Mouse (Mus musculus): ENCODE results near the gene Arf6. TPM values are rescaled to one million over a fixed set of nuclear protein-coding genes. Genes with fewer than 3 reads are reported as not detected.

Gene Arf6
- 21.8 TPM in 2 replicates for polyA plus RNA-seq (2015; fragmentation: Nextera tagmentation; extraction: Ambion mirVana)

DNA sequence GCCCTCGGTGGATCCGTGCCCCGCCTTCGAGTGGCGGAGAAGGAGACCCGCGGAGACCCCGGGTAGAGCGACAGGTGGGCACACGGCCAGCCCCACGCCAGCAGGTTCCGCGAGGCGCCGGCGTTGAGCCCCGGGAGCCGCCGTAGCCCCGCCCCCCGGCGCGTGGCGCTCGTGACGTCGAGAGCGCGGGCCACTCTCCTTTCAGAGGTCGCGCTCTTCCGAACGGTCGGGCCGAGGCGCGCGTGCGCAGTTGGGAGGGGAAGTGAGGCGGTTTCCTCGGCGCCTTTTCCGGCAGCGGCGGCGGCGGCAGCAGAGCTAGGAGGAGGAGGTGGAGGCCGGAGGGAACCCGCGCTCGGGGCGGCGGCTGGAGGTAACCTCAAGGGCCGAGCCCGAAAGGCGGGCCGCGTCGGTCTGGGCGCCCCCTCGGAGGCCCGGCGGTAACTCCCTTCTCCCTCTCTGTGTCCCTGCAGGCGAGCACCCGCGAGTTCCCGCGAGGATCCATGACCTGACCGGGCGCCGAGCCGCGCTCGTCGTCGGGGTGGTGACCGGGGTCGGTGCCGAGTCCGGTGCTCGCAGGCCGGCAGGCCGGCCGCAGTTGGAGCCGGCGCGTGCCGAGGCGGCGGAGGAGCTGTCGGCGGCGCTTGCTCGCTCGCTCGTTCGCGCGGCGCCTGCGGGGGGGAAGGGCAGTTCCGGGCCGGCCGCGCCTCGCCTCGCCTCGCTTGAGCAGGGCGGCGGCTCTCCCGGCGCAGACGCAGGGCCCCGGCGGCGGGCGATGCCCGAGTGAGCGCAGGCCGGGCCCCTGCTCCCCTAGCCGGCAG is at the start of gene Arf6, which contains the start of gene Gm9887:
Gene Arf6 (plus strand): TSS at position 297 of the 818 bp plus-strand sequence.
Gene Gm9887 (minus strand): TSS at position 605 of the 818 bp plus-strand sequence.
- no peaks in the 10 kb centered on the region for H3K9me3 ChIP-seq (replicated peaks; ENCODE audit: control insufficient read depth, low read length)
- H3K9ac ChIP-seq (ENCODE audit: low read depth, low read length), result peak within 1 kb of the TSS; percentile 100
- ATAC-seq (ENCODE audit: low read depth), result peak; percentile 87
- peak within 1 kb of the TSS; percentile 99 for H3K27ac ChIP-seq (ENCODE audit: low read length)
- peak within 1 kb of the TSS; percentile 97 for H3K4me3 ChIP-seq (ENCODE audit: low read depth, low read length)
- no peaks in the 10 kb centered on the region for H3K36me3 ChIP-seq (ENCODE audit: control insufficient read depth, insufficient read depth)
- peak within 1 kb of the TSS; percentile 90 for H3K4me2 ChIP-seq (ENCODE audit: low read depth, low read length)
- 0% methylated on average over 106 of the region's 121 CpGs for WGBS (ENCODE audit: insufficient replicate concordance)
- peaks cover 21% of the 10 kb centered on the region for H3K4me1 ChIP-seq (ENCODE audit: control insufficient read depth, low read depth, low read length)
- no peaks in the 10 kb centered on the region for H3K27me3 ChIP-seq (ENCODE audit: control insufficient read depth, insufficient read depth, low read depth, low read length)

- Histone ChIP-seq H3K27me3 (ENCODE audit: control insufficient read depth, insufficient read depth, low read depth, low read length) (no peaks in the 10 kb centered on the region), H3K36me3 (ENCODE audit: control insufficient read depth, insufficient read depth) (peaks cover 7% of the 10 kb centered on the region; the same call in 1 of the 2 replicates), H3K9me3 (replicated peaks; ENCODE audit: control insufficient read depth, low read length) (no peaks in the 10 kb centered on the region), H3K27ac (ENCODE audit: low read length) (no peak overlapping the region), H3K9ac (ENCODE audit: low read depth, low read length) (no peak overlapping the region), H3K4me3 (ENCODE audit: low read depth, low read length) (no peak overlapping the region), H3K4me2 (ENCODE audit: low read depth, low read length) (no peak overlapping the region), H3K4me1 (ENCODE audit: control insufficient read depth, low read depth, low read length) (no peaks in the 10 kb centered on the region)
- no peak for ATAC-seq (ENCODE audit: low read depth)
- 78% methylated on average over 3 of the region's 3 CpGs for WGBS (ENCODE audit: insufficient replicate concordance)
These were observed 40.8 kb upstream of the Arf6 start for GRCm38 (mm10) chr12:69331187-69331586.

- Histone ChIP-seq H3K9me3 (replicated peaks; ENCODE audit: control insufficient read depth, low read length) (no peaks in the 10 kb centered on the region), H3K4me3 (ENCODE audit: low read depth, low read length) (no peak overlapping the region), H3K27ac (ENCODE audit: low read length) (no peak overlapping the region; the same call in 1 of the 2 replicates), H3K9ac (ENCODE audit: low read depth, low read length) (no peak overlapping the region), H3K4me2 (ENCODE audit: low read depth, low read length) (no peak overlapping the region), H3K36me3 (ENCODE audit: control insufficient read depth, insufficient read depth) (peaks cover 11% of the 10 kb centered on the region), H3K27me3 (ENCODE audit: control insufficient read depth, insufficient read depth, low read depth, low read length) (no peaks in the 10 kb centered on the region), H3K4me1 (ENCODE audit: control insufficient read depth, low read depth, low read length) (no peaks in the 10 kb centered on the region)
- WGBS (ENCODE audit: insufficient replicate concordance), result 55% methylated on average over 1 of the region's 1 CpGs
- no peak for ATAC-seq (ENCODE audit: low read depth)
These were observed 39.8 kb upstream of the Arf6 start for GRCm38 (mm10) chr12:69332147-69332546.

- no peak overlapping the region for H3K9ac ChIP-seq (ENCODE audit: low read depth, low read length)
- no peaks in the 10 kb centered on the region for H3K27me3 ChIP-seq (ENCODE audit: control insufficient read depth, insufficient read depth, low read depth, low read length)
- no peak overlapping the region for H3K4me3 ChIP-seq (ENCODE audit: low read depth, low read length)
- no peaks in the 10 kb centered on the region for H3K9me3 ChIP-seq (replicated peaks; ENCODE audit: control insufficient read depth, low read length)
- H3K27ac ChIP-seq (ENCODE audit: low read length), result no peak overlapping the region
- H3K36me3 ChIP-seq (ENCODE audit: control insufficient read depth, insufficient read depth), result peaks cover 14% of the 10 kb centered on the region
- WGBS (ENCODE audit: insufficient replicate concordance), result 81% methylated on average over 2 of the region's 2 CpGs
- no peak for ATAC-seq (ENCODE audit: low read depth)
- no peak overlapping the region for H3K4me2 ChIP-seq (ENCODE audit: low read depth, low read length)
- H3K4me1 ChIP-seq (ENCODE audit: control insufficient read depth, low read depth, low read length), result no peaks in the 10 kb centered on the region
These were observed 38.4 kb upstream of the Arf6 start for GRCm38 (mm10) chr12:69333547-69333946.

DNA sequence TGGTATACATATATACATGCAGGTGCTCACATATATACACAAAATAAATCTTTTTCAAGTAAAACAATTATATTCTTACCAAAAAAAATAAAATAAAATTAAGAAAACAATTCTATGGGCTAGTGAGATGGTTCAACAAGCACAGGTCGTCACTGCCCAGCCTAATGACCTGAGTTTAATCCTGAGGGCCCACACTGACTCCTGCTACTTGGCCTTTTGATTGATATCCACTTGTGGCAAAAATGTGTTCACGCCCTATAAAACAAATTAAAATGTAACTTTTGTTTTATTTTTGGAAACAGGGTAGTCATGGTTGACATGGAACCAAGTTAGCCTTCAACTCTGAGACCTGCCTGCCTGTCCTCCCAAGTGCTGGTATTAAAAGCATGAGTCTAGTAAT is 22.0 kb upstream of the Arf6 start:
- 65% methylated on average over 2 of the region's 2 CpGs for WGBS (ENCODE audit: insufficient replicate concordance)
- no peak overlapping the region for H3K27ac ChIP-seq (ENCODE audit: low read length)
- H3K36me3 ChIP-seq (ENCODE audit: control insufficient read depth, insufficient read depth), result peaks cover 32% of the 10 kb centered on the region
- no peak overlapping the region for H3K4me2 ChIP-seq (ENCODE audit: low read depth, low read length)
- H3K4me3 ChIP-seq (ENCODE audit: low read depth, low read length), result no peak overlapping the region
- H3K4me1 ChIP-seq (ENCODE audit: control insufficient read depth, low read depth, low read length), result no peaks in the 10 kb centered on the region
- H3K27me3 ChIP-seq (ENCODE audit: control insufficient read depth, insufficient read depth, low read depth, low read length), result no peaks in the 10 kb centered on the region
- no peaks in the 10 kb centered on the region for H3K9me3 ChIP-seq (replicated peaks; ENCODE audit: control insufficient read depth, low read length)
- H3K9ac ChIP-seq (ENCODE audit: low read depth, low read length), result no peak overlapping the region
- ATAC-seq (ENCODE audit: low read depth), result no peak

- H3K4me2 ChIP-seq (ENCODE audit: low read depth, low read length), result no peak overlapping the region
- H3K27me3 ChIP-seq (ENCODE audit: control insufficient read depth, insufficient read depth, low read depth, low read length), result no peaks in the 10 kb centered on the region
- WGBS (ENCODE audit: insufficient replicate concordance), result 63% methylated on average over 1 of the region's 1 CpGs
- no peak overlapping the region for H3K4me3 ChIP-seq (ENCODE audit: low read depth, low read length)
- no peak for ATAC-seq (ENCODE audit: low read depth)
- no peak overlapping the region for H3K9ac ChIP-seq (ENCODE audit: low read depth, low read length)
- peaks cover 26% of the 10 kb centered on the region for H3K36me3 ChIP-seq (ENCODE audit: control insufficient read depth, insufficient read depth)
- H3K4me1 ChIP-seq (ENCODE audit: control insufficient read depth, low read depth, low read length), result peaks cover 5% of the 10 kb centered on the region
- no peak overlapping the region for H3K27ac ChIP-seq (ENCODE audit: low read length)
- H3K9me3 ChIP-seq (replicated peaks; ENCODE audit: control insufficient read depth, low read length), result no peaks in the 10 kb centered on the region
These were observed 20.3 kb upstream of the Arf6 start for GRCm38 (mm10) chr12:69351685-69352084.

GRCm38 (mm10) chr12:69356546-69357299 is 15.2 kb upstream of the Arf6 start, which contains the start of gene Nemf:
Gene Nemf (minus strand): TSS chr12:69357165.
- Histone ChIP-seq H3K9me3 (replicated peaks; ENCODE audit: control insufficient read depth, low read length) (no peaks in the 10 kb centered on the region), H3K27me3 (ENCODE audit: control insufficient read depth, insufficient read depth, low read depth, low read length) (no peaks in the 10 kb centered on the region), H3K9ac (ENCODE audit: low read depth, low read length) (peak within 1 kb of the TSS; percentile 96), H3K4me3 (ENCODE audit: low read depth, low read length) (peak within 1 kb of the TSS; percentile 91), H3K4me2 (ENCODE audit: low read depth, low read length) (peak within 1 kb of the TSS; percentile 81), H3K36me3 (ENCODE audit: control insufficient read depth, insufficient read depth) (peaks cover 11% of the 10 kb centered on the region), H3K27ac (ENCODE audit: low read length) (peak within 1 kb of the TSS; percentile 91), H3K4me1 (ENCODE audit: control insufficient read depth, low read depth, low read length) (peaks cover 5% of the 10 kb centered on the region)
- 0% methylated on average over 44 of the region's 50 CpGs for WGBS (ENCODE audit: insufficient replicate concordance)
- ATAC-seq (ENCODE audit: low read depth), result peak; percentile 44

- WGBS (ENCODE audit: insufficient replicate concordance), result 5% methylated on average over 13 of the region's 13 CpGs
- peak overlapping the region; percentile 96 for H3K9ac ChIP-seq (ENCODE audit: low read depth, low read length)
- peaks cover 7% of the 10 kb centered on the region for H3K36me3 ChIP-seq (ENCODE audit: control insufficient read depth, insufficient read depth)
- peaks cover 5% of the 10 kb centered on the region for H3K4me1 ChIP-seq (ENCODE audit: control insufficient read depth, low read depth, low read length)
- no peaks in the 10 kb centered on the region for H3K9me3 ChIP-seq (replicated peaks; ENCODE audit: control insufficient read depth, low read length)
- peak overlapping the region; percentile 91 for H3K4me3 ChIP-seq (ENCODE audit: low read depth, low read length)
- no peak for ATAC-seq (ENCODE audit: low read depth)
- H3K27ac ChIP-seq (ENCODE audit: low read length), result peak overlapping the region; percentile 91
- no peaks in the 10 kb centered on the region for H3K27me3 ChIP-seq (ENCODE audit: control insufficient read depth, insufficient read depth, low read depth, low read length)
- peak overlapping the region; percentile 81 for H3K4me2 ChIP-seq (ENCODE audit: low read depth, low read length)
These were observed 14.7 kb upstream of the Arf6 start for GRCm38 (mm10) chr12:69357300-69357646.

- H3K4me3 ChIP-seq (ENCODE audit: low read depth, low read length), result no peak overlapping the region
- ATAC-seq (ENCODE audit: low read depth), result peak; percentile 7; the same call in 1 of the 2 replicates
- peak overlapping the region; percentile 66; the same call in 1 of the 2 replicates for H3K27ac ChIP-seq (ENCODE audit: low read length)
- H3K9ac ChIP-seq (ENCODE audit: low read depth, low read length), result no peak overlapping the region
- H3K4me1 ChIP-seq (ENCODE audit: control insufficient read depth, low read depth, low read length), result peaks cover 23% of the 10 kb centered on the region
- H3K9me3 ChIP-seq (replicated peaks; ENCODE audit: control insufficient read depth, low read length), result no peaks in the 10 kb centered on the region
- H3K36me3 ChIP-seq (ENCODE audit: control insufficient read depth, insufficient read depth), result no peaks in the 10 kb centered on the region
- H3K27me3 ChIP-seq (ENCODE audit: control insufficient read depth, insufficient read depth, low read depth, low read length), result no peaks in the 10 kb centered on the region
- H3K4me2 ChIP-seq (ENCODE audit: low read depth, low read length), result no peak overlapping the region; the same call in 1 of the 2 replicates
- WGBS (ENCODE audit: insufficient replicate concordance), result 10% methylated on average over 5 of the region's 5 CpGs
These were observed 11.3 kb upstream of the Arf6 start for GRCm38 (mm10) chr12:69360655-69360996.
